Mouse (Mus musculus): ENCODE measurements around the gene Aspscr1. TPM values are rescaled to one million over a fixed set of nuclear protein-coding genes. Genes with fewer than 3 reads are reported as not detected.
"Not testable (repeated sequence)": the region's sequence is repeated elsewhere in the genome, so short reads cannot be mapped to it uniquely, and the experiment has no call there.

The Aspscr1 gene
- polyA plus RNA-seq, 1 experiment: 65.9 TPM

GRCm38 (mm10) chr11:120727169-120727527 lies 54.4 kb downstream of the Aspscr1 start, which contains the start of gene Dcxr:
TSS of gene Dcxr (minus strand) at chr11:120727281.
- TF ChIP-seq MYOG (IDR thresholded peaks at IDR 0.05; ENCODE audit: control insufficient read depth in 1 of 3, insufficient read depth in 1 of 3, insufficient read length in 2 of 3, low read depth in 2 of 3) (no peak), USF1 (IDR thresholded peaks at IDR 0.05; ENCODE audit: low read depth) (peak; percentile 48), POLR2A (IDR thresholded peaks at IDR 0.05; ENCODE audit: insufficient read length, low read depth) (peak; percentile 65)
- H3K4me2 ChIP-seq (ENCODE audit: low read depth): peak within 1 kb of the TSS; percentile 94
- no peaks in the 10 kb centered on the region for H3K27me3 ChIP-seq (ENCODE audit: control insufficient read depth, insufficient read depth, insufficient read length)
- H3K36me3 ChIP-seq (ENCODE audit: control insufficient read depth, insufficient read depth): no peaks in the 10 kb centered on the region
- H3ac ChIP-seq (ENCODE audit: control insufficient read depth, insufficient read length): peak within 1 kb of the TSS; percentile 16
- H3K79me2 ChIP-seq (ENCODE audit: control insufficient read depth, insufficient read depth): no peaks in the 10 kb centered on the region
- peak within 1 kb of the TSS; percentile 24 for H3K4me3 ChIP-seq

GRCm38 (mm10) chr11:120727564-120727963 lies 54.8 kb downstream of the Aspscr1 start:
- Histone ChIP-seq H3ac (ENCODE audit: control insufficient read depth, insufficient read length) (peak overlapping the region; percentile 16), H3K36me3 (ENCODE audit: control insufficient read depth, insufficient read depth) (no peaks in the 10 kb centered on the region), H3K4me3 (peak overlapping the region; percentile 24), H3K4me2 (ENCODE audit: low read depth) (no peak overlapping the region), H3K79me2 (ENCODE audit: control insufficient read depth, insufficient read depth) (no peaks in the 10 kb centered on the region), H3K27me3 (ENCODE audit: control insufficient read depth, insufficient read depth, insufficient read length) (no peaks in the 10 kb centered on the region)
- no peak for TF ChIP-seq REST (IDR thresholded peaks at IDR 0.05; ENCODE audit: insufficient read depth, insufficient read length)
- TF ChIP-seq TCF3 (IDR thresholded peaks at IDR 0.05; ENCODE audit: insufficient read length, low read depth): no peak
- no peak for TF ChIP-seq MYOG (IDR thresholded peaks at IDR 0.05; ENCODE audit: control insufficient read depth in 1 of 3, insufficient read depth in 1 of 3, insufficient read length in 2 of 3, low read depth in 2 of 3)
- TF ChIP-seq SRF (IDR thresholded peaks at IDR 0.05; ENCODE audit: control insufficient read depth, insufficient read length, low read depth): no peak
- no peak for TF ChIP-seq E2F4 (IDR thresholded peaks at IDR 0.05; ENCODE audit: insufficient read depth)
- TF ChIP-seq USF1 (IDR thresholded peaks at IDR 0.05; ENCODE audit: low read depth): no peak
- no peak for TF ChIP-seq MAX (IDR thresholded peaks at IDR 0.05; ENCODE audit: low read depth)
- no peak for TF ChIP-seq CEBPB (IDR thresholded peaks at IDR 0.05; ENCODE audit: insufficient read depth, poor library complexity, severe bottlenecking)
- no peak for TF ChIP-seq POLR2A (IDR thresholded peaks at IDR 0.05; ENCODE audit: insufficient read length, low read depth)
- TF ChIP-seq TCF12 (IDR thresholded peaks at IDR 0.05; ENCODE audit: insufficient read depth, poor library complexity, severe bottlenecking): no peak
- TF ChIP-seq MYOD1 (IDR thresholded peaks at IDR 0.05; ENCODE audit: control insufficient read depth in 1 of 3, insufficient read length in 2 of 3, low read depth in 2 of 3): no peak
- no peak for TF ChIP-seq POLR2AphosphoS2 (IDR thresholded peaks at IDR 0.05; ENCODE audit: insufficient read length, low read depth)

GRCm38 (mm10) chr11:120728530-120729240 lies 55.9 kb downstream of the Aspscr1 start:
- TF ChIP-seq E2F4 (IDR thresholded peaks at IDR 0.05; ENCODE audit: insufficient read depth) (no peak), TCF3 (IDR thresholded peaks at IDR 0.05; ENCODE audit: insufficient read length, low read depth) (no peak), POLR2AphosphoS2 (IDR thresholded peaks at IDR 0.05; ENCODE audit: insufficient read length, low read depth) (no peak), TCF12 (IDR thresholded peaks at IDR 0.05; ENCODE audit: insufficient read depth, poor library complexity, severe bottlenecking) (no peak), MYOD1 (IDR thresholded peaks at IDR 0.05; ENCODE audit: control insufficient read depth in 1 of 3, insufficient read length in 2 of 3, low read depth in 2 of 3) (no peak), MAX (IDR thresholded peaks at IDR 0.05; ENCODE audit: low read depth) (no peak), POLR2A (IDR thresholded peaks at IDR 0.05; ENCODE audit: insufficient read length, low read depth) (no peak), SRF (IDR thresholded peaks at IDR 0.05; ENCODE audit: control insufficient read depth, insufficient read length, low read depth) (no peak), REST (IDR thresholded peaks at IDR 0.05; ENCODE audit: insufficient read depth, insufficient read length) (no peak), MYOG (IDR thresholded peaks at IDR 0.05; ENCODE audit: control insufficient read depth in 1 of 3, insufficient read depth in 1 of 3, insufficient read length in 2 of 3, low read depth in 2 of 3) (no peak)
- Histone ChIP-seq H3ac (ENCODE audit: control insufficient read depth, insufficient read length) (no peak overlapping the region), H3K27me3 (ENCODE audit: control insufficient read depth, insufficient read depth, insufficient read length) (no peaks in the 10 kb centered on the region), H3K4me2 (ENCODE audit: low read depth) (no peak overlapping the region), H3K79me2 (ENCODE audit: control insufficient read depth, insufficient read depth) (no peaks in the 10 kb centered on the region), H3K36me3 (ENCODE audit: control insufficient read depth, insufficient read depth) (no peaks in the 10 kb centered on the region), H3K4me3 (no peak overlapping the region)

- H3ac ChIP-seq (ENCODE audit: control insufficient read depth, insufficient read length); H3K27me3 ChIP-seq (ENCODE audit: control insufficient read depth, insufficient read depth, insufficient read length); H3K4me3 ChIP-seq; H3K79me2 ChIP-seq (ENCODE audit: control insufficient read depth, insufficient read depth); H3K4me2 ChIP-seq (ENCODE audit: low read depth); H3K36me3 ChIP-seq (ENCODE audit: control insufficient read depth, insufficient read depth): not testable (repeated sequence)
Measured at GRCm38 (mm10) chr11:120729432-120730050, 56.8 kb downstream of the Aspscr1 start.

GRCm38 (mm10) chr11:120730331-120730870 lies 57.6 kb downstream of the Aspscr1 start:
- TF ChIP-seq MYOG (IDR thresholded peaks at IDR 0.05; ENCODE audit: control insufficient read depth in 1 of 3, insufficient read depth in 1 of 3, insufficient read length in 2 of 3, low read depth in 2 of 3) (no peak), SRF (IDR thresholded peaks at IDR 0.05; ENCODE audit: control insufficient read depth, insufficient read length, low read depth) (no peak), POLR2A (IDR thresholded peaks at IDR 0.05; ENCODE audit: insufficient read length, low read depth) (no peak), TCF3 (IDR thresholded peaks at IDR 0.05; ENCODE audit: insufficient read length, low read depth) (no peak)
- H3K79me2 ChIP-seq (ENCODE audit: control insufficient read depth, insufficient read depth): no peaks in the 10 kb centered on the region
- no peaks in the 10 kb centered on the region for H3K27me3 ChIP-seq (ENCODE audit: control insufficient read depth, insufficient read depth, insufficient read length)
- H3K36me3 ChIP-seq (ENCODE audit: control insufficient read depth, insufficient read depth): no peaks in the 10 kb centered on the region
- no peak overlapping the region for H3ac ChIP-seq (ENCODE audit: control insufficient read depth, insufficient read length)
- H3K4me3 ChIP-seq: no peak overlapping the region
- no peak overlapping the region for H3K4me2 ChIP-seq (ENCODE audit: low read depth)

All from myocyte (in vitro differentiated cells).